Mouse (Mus musculus): ENCODE measurements around the gene Dhps.

- TF ChIP-seq CTCF (conservative IDR thresholded peaks at IDR 0.05; ENCODE audit: insufficient read depth, insufficient read length, low read depth, low read length), result no peak
- TF ChIP-seq POLR2A (IDR thresholded peaks at IDR 0.05; ENCODE audit: low read depth, low read length), result no peak
Measured at GRCm38 (mm10) chr8:85074167-85074566, 2.6 kb downstream of the Dhps start.

Data from kidney, adult 2 months (tissue).